Mouse (Mus musculus) urinary bladder, postnatal 4 days (tissue): Measurements from ENCODE around the gene Crtc1.

Experiments
- DNase-seq, 2 experiments: peaks; one replicate each; pipeline ENCODE4 v3.0.0; 2021 to 2022; ENCODE audit warnings: low spot score in 2 of 2

Crtc1 gene

GRCm38 (mm10) chr8:70421349-70422104 is 17.9 kb downstream of the Crtc1 start:
- no peak for DNase-seq

- no peak for DNase-seq
Measured at GRCm38 (mm10) chr8:70419879-70420643, 19.3 kb downstream of the Crtc1 start.

GRCm38 (mm10) chr8:70418954-70419353 is 20.4 kb downstream of the Crtc1 start:
- peak in 1 of 2 experiments; percentile 65 for DNase-seq

- DNase-seq: no peak
Measured at GRCm38 (mm10) chr8:70417914-70418313, 21.5 kb downstream of the Crtc1 start.

GRCm38 (mm10) chr8:70416941-70417340 is 22.4 kb downstream of the Crtc1 start:
- DNase-seq: no peak

- peak in 1 of 2 experiments; percentile 53 for DNase-seq
Measured at GRCm38 (mm10) chr8:70415540-70416451, 23.6 kb downstream of the Crtc1 start.

GRCm38 (mm10) chr8:70414310-70414946 is 25.0 kb downstream of the Crtc1 start:
- no peak for DNase-seq

GRCm38 (mm10) chr8:70410281-70410680 is 29.1 kb downstream of the Crtc1 start:
- DNase-seq: no peak

- no peak for DNase-seq
Measured at GRCm38 (mm10) chr8:70409455-70409871, 29.9 kb downstream of the Crtc1 start.

GRCm38 (mm10) chr8:70409019-70409418 is 30.4 kb downstream of the Crtc1 start:
- no peak for DNase-seq

GRCm38 (mm10) chr8:70408301-70408700 is 31.1 kb downstream of the Crtc1 start:
- peak in 1 of 2 experiments; percentile 43 for DNase-seq

GRCm38 (mm10) chr8:70406427-70407069 is 32.8 kb downstream of the Crtc1 start:
- no peak for DNase-seq

- no peak for DNase-seq
Measured at GRCm38 (mm10) chr8:70405189-70405588, 34.2 kb downstream of the Crtc1 start.

- no peak for DNase-seq
Measured at GRCm38 (mm10) chr8:70404212-70404611, 35.2 kb downstream of the Crtc1 start.

GRCm38 (mm10) chr8:70397611-70398563 is 41.5 kb downstream of the Crtc1 start:
- DNase-seq: no peak

GRCm38 (mm10) chr8:70396184-70396583 is 43.2 kb downstream of the Crtc1 start:
- DNase-seq: no peak

- DNase-seq: no peak
Measured at GRCm38 (mm10) chr8:70395649-70396048, 43.7 kb downstream of the Crtc1 start.

- DNase-seq: no peak
Measured at GRCm38 (mm10) chr8:70394269-70394998, 44.9 kb downstream of the Crtc1 start.

- DNase-seq: no peak
Measured at GRCm38 (mm10) chr8:70393087-70393486, 46.3 kb downstream of the Crtc1 start.
